Mouse (Mus musculus) left cerebral cortex, adult 2 months (tissue): ENCODE measurements around the gene Olfr1247. TPM values are rescaled to one million over a fixed set of nuclear protein-coding genes. Genes with fewer than 3 reads are reported as not detected.
"Not testable (repeated sequence)": the region's sequence is repeated elsewhere in the genome, so short reads cannot be mapped to it uniquely, and the experiment has no call there.

Experiments
- DNase-seq, 2 experiments: peaks; one replicate each; pipeline ENCODE4 v3.0.0; 2021 to 2022; ENCODE audit warnings: low spot score in 2 of 2, mixed read lengths in 1 of 2; ENCODE audit errors: extremely low spot score in 1 of 2
- H3K27ac ChIP-seq: fragments of 200-600 bp; 2 replicates; pipeline ENCODE4 v1.8.1; 2022
- H3K4me3 ChIP-seq: fragments of 200-600 bp; 2 replicates; pipeline ENCODE4 v1.8.1; 2022
- CTCF ChIP-seq: fragments of 200-600 bp; IDR thresholded peaks from 2 replicates; pipeline ENCODE4 v1.8.1; 2022; ENCODE audit warnings: antibody characterized with exemption, mild to moderate bottlenecking, moderate library complexity
- intact Hi-C: fragments of 180-260 bp; cut with DNase I; formaldehyde crosslinking; loops from one replicate; pipeline ENCODE4 v1.15.1; 2025
- long read RNA-seq, 2 experiments: library from polyadenylated mRNA; stranded (forward); transcript quantifications; one replicate each; pipeline ENCODE4 v2.0.0; 2021; ENCODE audit warnings: borderline mapping rate in 2 of 2
- total RNA-seq, 2 experiments: library from RNA; stranded (reverse); gene quantifications; 2 replicates each; pipeline ENCODE4 v1.2.3; 2021

The Olfr1247 gene
- total RNA-seq = under 1 TPM; 0.05 to 0.12 TPM
- long read RNA-seq, experiment 1 = 0 reads
- long read RNA-seq, experiment 2 = 0 reads

GRCm38 (mm10) chr2:89614030-89614429 is at the start of gene Olfr1247:
Gene Olfr1247, minus strand, starts transcription at chr2:89614130.
- no peak for TF ChIP-seq CTCF
- intact Hi-C loops = no loop called here
- DNase-seq = no peak
- Histone ChIP-seq H3K4me3 (no peak within 1 kb of the TSS), H3K27ac (no peak within 1 kb of the TSS)

GRCm38 (mm10) chr2:89661367-89661766 is 47.4 kb upstream of the Olfr1247 start, which contains the start of gene Olfr1250:
Gene Olfr1250, minus strand, starts transcription at chr2:89661467.
- no peak for TF ChIP-seq CTCF
- intact Hi-C loops = loop anchor here (5.0 kb wide), 1 partner anchor 34 kb away; no protein-coding TSS in a partner anchor
- DNase-seq = no peak
- Histone ChIP-seq H3K27ac (no peak within 1 kb of the TSS), H3K4me3 (no peak within 1 kb of the TSS)

GRCm38 (mm10) chr2:89634883-89635282 is 21.0 kb upstream of the Olfr1247 start, which contains the start of gene Olfr1249:
Gene Olfr1249, minus strand, starts transcription at chr2:89634983.
- intact Hi-C loops = no loop called here
- no peak for DNase-seq
- Histone ChIP-seq H3K27ac (no peak within 1 kb of the TSS), H3K4me3 (no peak within 1 kb of the TSS)
- no peak for TF ChIP-seq CTCF

GRCm38 (mm10) chr2:89618145-89618544 is 4.2 kb upstream of the Olfr1247 start, which contains the start of gene Olfr1248:
Gene Olfr1248, minus strand, starts transcription at chr2:89618245.
- H3K27ac ChIP-seq, intact Hi-C loops: not testable (repeated sequence)

GRCm38 (mm10) chr2:89593057-89593456 is 20.9 kb downstream of the Olfr1247 start, which contains the start of gene Olfr1246:
Gene Olfr1246, minus strand, starts transcription at chr2:89593157.
- intact Hi-C loops = no loop called here
- Histone ChIP-seq H3K27ac (no peak within 1 kb of the TSS), H3K4me3 (no peak within 1 kb of the TSS)
- DNase-seq = no peak
- no peak for TF ChIP-seq CTCF

More at GRCm38 (mm10) chr2:89618145-89618544, 4.2 kb upstream of the Olfr1247 start, which contains the start of gene Olfr1248:
- DNase-seq, H3K4me3 ChIP-seq: not testable (repeated sequence)

- H3K27ac ChIP-seq = no peak within 1 kb of the TSS
- intact Hi-C loops = no loop called here
- H3K4me3 ChIP-seq = no peak within 1 kb of the TSS
- no peak for DNase-seq
- no peak for TF ChIP-seq CTCF
These were observed 35.6 kb downstream of the Olfr1247 start, which contains the start of gene Olfr1245 for GRCm38 (mm10) chr2:89578347-89578746. Gene Olfr1245, minus strand, starts transcription at chr2:89578447.

GRCm38 (mm10) chr2:89562706-89563105 is 51.2 kb downstream of the Olfr1247 start:
- DNase-seq, H3K27ac ChIP-seq, H3K4me3 ChIP-seq, intact Hi-C loops: not testable (repeated sequence)

Other genes with a start within 250 kb of the Olfr1247 start
- gene Olfr1234, start 249.3 kb downstream of the Olfr1247 start, total RNA-seq = not detected
- gene Olfr1238, start 204.5 kb downstream of the Olfr1247 start, total RNA-seq = not detected
- not detected for gene Olfr1239, start 193.7 kb downstream of the Olfr1247 start, total RNA-seq
- not detected for gene Olfr1240, start 171.1 kb downstream of the Olfr1247 start, total RNA-seq
- gene Olfr1241, start 127.0 kb downstream of the Olfr1247 start, total RNA-seq = not detected
- not detected for gene Olfr1242, start 115.8 kb downstream of the Olfr1247 start, total RNA-seq
- gene Olfr1243, start 82.6 kb downstream of the Olfr1247 start, total RNA-seq = not detected
- gene Olfr1245, start 35.7 kb downstream of the Olfr1247 start, total RNA-seq = not detected
- gene Olfr1246, start 21.0 kb downstream of the Olfr1247 start, total RNA-seq = not detected
- gene Olfr1248, start 4.1 kb upstream of the Olfr1247 start, total RNA-seq = not detected
- not detected for gene Olfr1249, start 20.9 kb upstream of the Olfr1247 start, total RNA-seq
- not detected for gene Olfr1250, start 47.3 kb upstream of the Olfr1247 start, total RNA-seq
- gene Olfr1251, start 57.8 kb upstream of the Olfr1247 start, total RNA-seq = not detected
- gene Olfr1252, start 110.9 kb upstream of the Olfr1247 start, total RNA-seq = not detected
- gene Olfr1253, start 143.0 kb upstream of the Olfr1247 start, total RNA-seq = not detected
- gene Olfr1254, start 179.5 kb upstream of the Olfr1247 start, total RNA-seq = not detected
- not detected for gene Olfr1255, start 197.9 kb upstream of the Olfr1247 start, total RNA-seq
- gene Olfr1256, start 227.4 kb upstream of the Olfr1247 start, total RNA-seq = not detected
- gene Olfr48, start 234.1 kb upstream of the Olfr1247 start, total RNA-seq = not detected